Mouse (Mus musculus): ENCODE data around the gene Dnmbp. TPM values are rescaled to one million over a fixed set of nuclear protein-coding genes. Genes with fewer than 3 reads are reported as not detected.

The Dnmbp gene
- polyA plus RNA-seq, 2 experiments from 2014 or later = 5.9 to 7.9 TPM

DNA sequence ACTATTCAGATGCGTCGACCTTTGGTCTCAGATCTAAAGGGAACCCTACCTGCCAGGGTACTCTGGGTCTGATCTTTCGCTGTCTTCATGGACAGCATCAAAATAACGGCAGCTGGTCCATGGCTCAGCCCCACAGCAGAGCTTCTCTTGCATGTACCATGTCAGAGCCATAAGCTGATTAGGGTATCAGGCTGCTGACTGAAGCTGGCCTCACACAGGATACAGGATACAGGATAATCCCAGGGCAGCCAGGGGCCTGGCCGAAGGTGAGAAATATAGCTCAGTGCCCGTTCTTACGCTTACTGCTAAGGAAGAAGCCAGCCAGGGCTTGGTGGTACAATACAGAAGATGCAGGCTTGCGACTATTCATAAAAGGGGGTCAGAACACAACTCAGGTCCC is 4.6 kb upstream of the Dnmbp start:
- ATAC-seq = no peak

DNA sequence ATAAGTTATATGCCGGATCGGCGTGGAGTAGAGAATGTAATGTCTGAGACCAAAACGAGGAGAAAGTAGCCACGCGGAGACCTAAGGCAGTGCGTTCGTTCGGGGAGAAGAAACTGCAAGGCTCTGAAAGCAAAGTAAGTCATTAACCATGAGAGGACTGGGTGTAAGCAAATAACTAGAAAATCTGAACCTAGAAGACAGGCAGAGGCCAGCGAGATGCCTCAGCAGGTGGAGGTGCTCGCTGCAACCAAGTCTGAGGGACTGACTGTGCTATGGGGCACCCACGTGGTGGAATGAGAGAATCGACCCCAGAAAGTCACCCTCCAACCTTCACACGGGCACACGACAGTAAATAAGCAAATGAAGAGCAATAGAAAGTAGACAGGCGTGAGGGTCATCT is 3.1 kb upstream of the Dnmbp start:
- no peak for ATAC-seq

DNA sequence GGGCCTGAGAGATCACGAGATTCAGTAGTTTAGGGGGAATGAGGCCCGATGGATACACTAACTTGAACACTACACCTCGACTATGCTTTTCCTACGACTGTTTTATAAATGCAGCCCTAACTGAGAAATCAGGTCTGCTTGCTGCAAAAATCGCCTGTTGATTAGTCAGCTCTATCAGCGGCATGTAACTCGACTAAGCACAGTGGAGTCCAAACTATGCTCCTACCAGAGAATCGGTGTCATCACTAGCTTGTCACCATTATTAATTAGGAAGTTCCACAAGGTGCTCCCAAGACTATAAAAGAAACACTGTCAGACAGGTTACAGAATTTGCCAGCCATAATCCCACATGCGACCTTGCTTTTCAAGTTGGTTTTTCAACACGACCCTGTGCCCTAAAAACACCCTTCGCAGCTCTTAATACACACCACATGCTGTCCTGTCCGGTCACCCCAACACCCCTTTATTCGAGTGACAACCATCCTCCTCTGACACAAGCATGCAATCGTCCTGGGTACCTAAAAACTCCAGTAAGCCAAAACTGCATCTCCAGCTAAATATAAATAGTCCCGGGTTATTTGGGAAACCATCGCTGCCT is 721 bp downstream of the Dnmbp start:
- no peak for ATAC-seq

DNA sequence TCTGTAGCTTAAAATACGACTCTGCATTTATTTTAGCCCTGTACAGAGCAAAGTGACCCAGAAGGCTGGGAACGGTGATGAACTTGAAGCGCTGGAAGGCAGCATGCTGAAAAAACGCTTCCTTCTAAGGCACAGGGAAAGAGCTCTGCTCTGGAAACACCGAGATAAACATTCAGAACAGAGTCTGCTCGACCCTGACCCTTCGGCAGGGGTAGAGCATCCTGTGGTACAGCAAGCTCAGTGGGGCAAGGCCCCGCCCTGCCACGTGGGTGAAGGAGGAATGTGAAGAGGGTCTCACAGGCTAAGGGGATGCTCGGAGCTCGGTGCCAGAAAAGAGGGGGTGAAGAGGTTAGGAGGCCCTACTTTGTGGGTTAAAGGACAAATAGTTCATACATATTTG is 1.6 kb downstream of the Dnmbp start:
- ATAC-seq = no peak

DNA sequence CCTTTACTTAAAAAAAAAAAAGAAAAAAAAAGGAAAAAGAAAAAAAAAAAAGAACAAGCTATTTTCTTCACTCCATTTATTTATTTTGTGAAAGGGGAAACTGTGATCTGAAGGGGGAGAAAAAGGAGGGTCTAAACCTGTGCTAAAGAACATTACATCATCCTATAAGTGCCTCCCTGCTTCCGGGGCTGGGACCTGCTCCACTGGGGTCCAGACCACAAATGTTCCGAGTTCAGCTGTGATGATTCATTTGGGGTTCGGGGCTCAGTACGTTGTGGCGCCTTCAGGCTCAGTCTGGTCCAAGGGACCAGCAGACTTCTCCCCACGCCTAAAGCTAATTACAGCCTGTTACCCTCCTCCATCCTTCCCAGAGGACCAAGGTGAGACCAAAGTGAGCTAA is 9.1 kb downstream of the Dnmbp start:
- ATAC-seq = no peak

DNA sequence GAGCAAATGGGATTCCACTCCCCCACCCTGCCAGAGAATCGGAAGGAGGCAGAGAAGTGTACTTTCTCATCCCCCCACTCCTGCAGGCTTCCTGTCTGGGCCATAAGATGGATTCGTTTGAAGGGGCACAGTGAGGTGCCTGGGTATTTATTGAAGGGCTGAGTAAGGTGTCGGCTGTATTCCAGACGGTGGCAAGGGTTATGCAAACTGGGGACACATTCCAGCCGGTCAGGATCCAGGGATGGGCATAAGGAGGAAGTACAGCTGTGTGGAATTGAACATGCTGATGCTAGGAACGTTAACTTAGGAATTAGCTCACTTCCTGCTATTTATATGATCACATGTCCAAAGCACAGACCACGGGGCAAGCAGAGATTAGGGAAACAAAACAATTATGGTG is 9.6 kb downstream of the Dnmbp start:
- no peak for ATAC-seq

DNA sequence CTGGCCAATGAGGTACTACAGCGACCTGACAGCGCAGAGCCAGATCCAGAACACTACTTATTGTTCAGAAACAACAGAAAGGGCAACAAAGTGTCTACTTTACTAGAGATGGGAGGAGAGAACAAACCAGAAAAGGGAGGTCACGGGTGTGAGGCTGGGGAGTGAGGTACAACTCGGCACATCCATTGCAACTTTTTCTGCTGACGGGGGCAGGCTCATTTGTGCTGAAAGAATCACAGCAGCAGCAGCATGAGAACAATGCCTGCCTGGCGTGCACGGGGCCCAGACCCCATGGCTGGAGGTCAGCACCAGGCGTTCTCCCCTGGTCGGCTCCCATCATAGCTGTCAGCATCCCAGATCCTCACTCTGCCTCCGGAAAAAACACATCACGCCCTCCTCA is 10.1 kb downstream of the Dnmbp start:
- ATAC-seq = no peak

DNA sequence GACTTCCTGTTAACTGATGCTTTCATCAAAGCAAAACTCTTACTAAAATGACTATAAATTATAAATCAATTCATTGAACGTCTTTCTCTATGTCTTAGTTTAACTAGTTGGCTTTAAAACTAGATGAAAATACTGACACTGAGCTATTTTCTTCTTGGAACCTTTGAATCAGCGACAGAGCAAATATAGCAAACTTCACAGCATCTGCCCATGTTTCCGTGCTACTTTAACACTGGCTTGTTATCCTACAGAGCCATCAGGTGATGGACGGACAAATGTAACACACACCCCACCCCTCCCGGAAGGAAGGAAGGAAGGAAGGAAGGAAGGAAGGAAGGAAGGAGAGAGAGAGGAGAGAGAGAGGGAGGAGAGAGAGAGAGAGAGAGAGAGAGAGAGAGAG is 12.0 kb downstream of the Dnmbp start:
- ATAC-seq = no peak

DNA sequence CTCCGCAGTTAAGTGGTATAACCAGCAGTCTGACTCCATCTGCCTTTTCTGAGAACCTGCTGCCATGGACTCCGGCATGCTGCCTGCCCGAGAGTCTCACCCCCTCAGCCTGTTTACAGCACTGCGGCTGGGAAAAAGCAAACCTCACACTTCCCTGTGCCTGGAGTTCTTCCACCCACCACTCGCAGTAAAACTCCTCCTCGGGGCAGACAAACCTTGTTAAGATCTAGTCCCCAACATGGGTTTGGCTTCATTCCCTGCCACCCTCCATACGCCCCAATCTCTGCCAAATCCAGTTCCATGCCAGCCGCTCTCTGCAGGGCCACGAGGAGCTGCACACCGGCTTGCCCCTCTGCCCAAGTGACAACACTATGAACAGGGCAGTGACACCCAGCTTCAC is 12.9 kb downstream of the Dnmbp start:
- ATAC-seq = no peak

DNA sequence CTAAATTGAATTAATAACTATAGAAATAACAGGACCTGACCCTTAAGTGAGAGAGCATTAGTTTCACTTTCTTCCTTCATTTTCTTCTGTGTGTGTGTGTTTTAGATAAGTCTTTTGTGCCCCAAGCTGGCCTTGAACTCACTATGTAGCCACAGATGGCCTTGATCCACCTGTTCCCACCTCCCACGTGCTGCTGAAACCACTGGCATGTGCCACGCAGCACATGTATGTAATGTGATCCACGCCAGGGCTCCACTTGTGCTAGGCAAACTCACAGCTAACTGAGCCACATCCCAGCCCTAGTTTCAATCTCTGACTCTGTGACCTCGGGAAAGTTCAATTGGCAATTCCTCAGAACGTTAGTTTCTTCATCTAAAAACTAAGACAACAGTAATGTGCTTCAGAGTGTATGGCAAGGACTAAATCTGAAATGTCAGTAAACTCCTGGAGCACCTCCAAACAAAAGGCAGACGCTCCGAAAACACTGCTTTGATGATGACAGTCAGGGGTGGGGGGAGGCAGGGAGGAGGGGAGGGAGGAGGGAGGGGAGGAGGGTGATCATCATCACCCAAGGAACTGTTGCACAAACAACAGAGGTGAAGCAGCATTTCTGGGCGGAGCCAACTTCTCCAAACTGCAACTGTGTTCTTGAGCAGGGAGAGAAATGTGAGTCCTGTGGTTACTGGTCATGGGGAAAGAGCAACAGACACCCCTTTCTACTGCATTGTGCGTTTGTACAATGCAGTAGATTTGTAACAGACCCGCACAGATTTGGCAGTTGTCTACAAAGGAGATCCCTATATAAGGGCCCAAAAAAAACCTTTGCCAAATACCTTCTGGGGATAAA is 13.6 kb downstream of the Dnmbp start:
- ATAC-seq = no peak

DNA sequence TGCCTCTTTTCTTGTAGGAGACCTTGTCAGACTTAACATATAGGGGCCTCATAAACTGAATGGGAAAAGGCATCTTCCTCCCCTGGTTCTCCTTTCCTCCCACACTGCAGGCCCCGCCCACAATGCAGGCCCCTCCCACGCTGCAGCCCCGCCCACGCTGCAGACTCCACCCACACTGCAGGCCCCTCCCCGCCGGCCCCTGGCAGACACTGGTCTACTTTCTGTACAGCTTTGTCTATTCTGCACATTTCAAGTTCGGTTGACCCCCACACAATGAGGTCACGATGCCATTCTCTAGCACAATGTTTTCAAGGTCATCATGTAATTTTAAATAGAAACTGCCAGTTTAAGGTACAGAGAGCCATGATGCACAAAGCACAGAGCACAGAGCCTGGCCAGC is 15.6 kb downstream of the Dnmbp start:
- ATAC-seq = no peak

DNA sequence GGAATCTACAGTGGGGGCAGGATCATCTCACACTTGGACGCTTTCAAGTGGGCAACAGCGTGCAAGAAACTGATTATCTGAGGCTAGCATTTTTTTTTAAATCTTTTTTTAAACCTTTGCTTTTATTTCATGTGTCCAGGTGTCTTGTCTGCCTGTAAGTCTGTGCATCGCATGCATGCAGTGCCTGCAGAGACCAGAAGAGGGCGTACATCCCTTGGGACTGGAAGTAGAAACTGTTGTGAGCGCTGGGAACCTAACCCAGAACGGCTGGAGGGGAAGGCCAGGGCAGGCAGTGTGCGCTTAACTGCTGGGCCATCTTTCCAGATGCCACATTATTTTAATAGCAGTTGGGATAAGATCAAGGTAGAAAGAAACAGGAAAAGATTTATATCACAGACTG is 17.0 kb downstream of the Dnmbp start:
- no peak for ATAC-seq

DNA sequence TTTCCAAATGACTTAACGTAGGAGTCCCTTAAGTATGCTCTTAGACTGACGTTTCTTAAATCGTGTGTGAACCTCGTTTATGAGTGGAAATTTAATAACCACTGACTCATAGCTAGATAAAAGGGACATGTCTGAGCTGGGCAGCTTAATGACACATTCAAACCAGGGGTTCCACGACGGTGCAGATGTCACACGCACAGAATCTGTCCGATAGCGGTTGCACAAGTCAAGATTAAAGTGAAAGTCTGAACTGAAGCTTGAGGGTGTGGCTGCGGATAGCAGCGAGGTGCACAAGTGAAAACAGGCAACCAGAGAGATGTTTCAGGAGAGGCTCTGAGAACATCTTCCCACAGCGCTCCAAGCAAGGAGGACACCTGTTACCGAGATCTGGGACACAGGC is 18.6 kb downstream of the Dnmbp start:
- peak; percentile 66 for ATAC-seq

DNA sequence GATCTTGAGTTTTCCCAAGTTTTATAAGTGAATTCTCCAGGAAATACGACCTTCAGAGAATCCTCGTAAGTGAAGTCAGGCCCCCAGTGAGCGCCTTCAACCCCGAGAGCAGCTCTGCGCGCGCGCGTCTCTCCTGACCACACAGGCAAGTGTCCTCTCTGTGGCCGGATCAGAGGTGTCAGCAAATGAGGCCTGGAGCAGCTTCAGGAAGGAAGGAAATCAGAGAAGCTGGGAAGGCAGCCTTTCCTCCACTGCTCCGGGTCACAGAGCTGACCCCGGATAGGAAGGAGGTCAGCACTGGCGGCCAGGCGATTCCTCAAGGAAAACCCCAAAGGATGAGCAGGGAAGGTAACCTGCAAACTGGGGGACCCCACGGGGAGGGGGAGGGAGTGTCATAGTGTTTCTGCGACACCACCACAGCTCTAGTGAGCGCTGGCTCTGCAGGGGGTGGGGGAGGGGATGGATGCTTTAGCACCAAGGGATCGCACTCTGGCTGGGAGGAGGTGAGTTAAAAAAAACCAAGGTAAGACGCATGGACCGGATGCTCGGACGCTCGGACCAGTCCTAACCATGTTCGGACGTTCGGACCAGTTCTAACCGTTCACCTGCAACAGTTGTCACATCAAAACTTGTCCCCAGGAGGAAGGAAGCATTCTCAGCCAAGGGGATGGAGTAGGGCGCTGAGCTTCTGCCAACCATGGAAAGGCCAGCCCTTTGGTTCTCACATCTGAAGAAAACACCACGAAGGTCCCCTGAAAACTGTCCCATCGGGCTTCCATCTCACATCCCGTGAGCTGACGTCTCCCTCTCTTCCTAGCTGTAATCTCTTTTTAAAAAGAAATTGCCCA is 19.3 kb downstream of the Dnmbp start:
- ATAC-seq = no peak

DNA sequence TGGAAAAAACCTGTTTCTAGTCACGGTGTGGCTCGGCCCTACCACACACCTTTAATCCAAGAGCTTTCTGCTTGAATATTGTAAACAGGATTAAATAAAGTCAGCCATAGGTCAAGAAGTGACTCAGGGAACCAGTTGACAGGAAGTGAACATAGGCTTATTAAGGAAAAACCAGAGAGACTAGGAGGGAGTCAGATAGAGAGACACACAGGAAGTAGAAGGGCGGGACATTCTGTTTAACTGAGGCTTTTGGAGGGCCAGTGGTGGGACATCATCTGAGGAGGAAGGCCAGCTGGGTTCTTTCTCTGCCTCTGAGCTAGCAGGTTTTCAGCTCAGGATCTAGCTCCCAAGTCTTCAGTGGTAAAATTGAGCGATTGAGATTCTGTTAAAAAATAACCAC is 20.1 kb downstream of the Dnmbp start:
- no peak for ATAC-seq

DNA sequence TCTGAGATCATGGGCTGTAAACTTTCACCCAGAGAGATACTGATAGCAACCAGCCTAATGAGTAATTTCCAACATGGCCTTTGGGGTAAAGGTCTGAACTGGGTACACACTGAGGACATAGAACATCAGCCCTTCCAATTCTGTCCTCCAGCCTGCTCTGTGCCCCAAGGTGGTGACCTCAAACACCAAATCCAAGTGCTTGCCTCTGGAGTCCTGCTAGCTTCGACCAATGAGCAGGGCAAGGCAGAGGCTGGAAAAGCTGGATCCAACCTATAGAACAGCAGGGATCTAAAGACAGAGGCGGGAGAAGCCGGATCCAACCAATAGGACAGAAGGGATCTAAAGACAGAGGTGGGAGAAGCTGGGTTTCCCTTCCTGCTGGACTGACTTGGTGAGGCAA is 21.2 kb downstream of the Dnmbp start:
- ATAC-seq = no peak

DNA sequence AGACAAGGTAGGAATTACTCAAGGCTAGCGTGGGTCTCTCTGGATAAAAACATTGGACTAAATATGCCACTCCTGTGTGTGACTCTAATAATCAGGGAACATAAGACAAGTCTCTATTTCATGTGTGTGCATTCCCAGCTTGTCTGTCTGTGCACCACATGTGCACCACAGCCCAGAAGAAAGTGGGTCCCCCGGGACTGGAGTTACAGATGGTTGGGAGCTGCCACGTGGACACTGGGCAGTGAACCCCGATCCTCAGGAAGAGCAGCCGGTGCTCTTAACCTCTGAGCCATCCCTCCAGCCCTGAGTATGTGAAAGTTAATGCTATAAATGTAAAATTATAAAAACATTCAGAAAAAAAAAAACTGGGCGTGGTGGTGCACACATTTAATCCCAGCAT is 22.2 kb downstream of the Dnmbp start:
- ATAC-seq = no peak

DNA sequence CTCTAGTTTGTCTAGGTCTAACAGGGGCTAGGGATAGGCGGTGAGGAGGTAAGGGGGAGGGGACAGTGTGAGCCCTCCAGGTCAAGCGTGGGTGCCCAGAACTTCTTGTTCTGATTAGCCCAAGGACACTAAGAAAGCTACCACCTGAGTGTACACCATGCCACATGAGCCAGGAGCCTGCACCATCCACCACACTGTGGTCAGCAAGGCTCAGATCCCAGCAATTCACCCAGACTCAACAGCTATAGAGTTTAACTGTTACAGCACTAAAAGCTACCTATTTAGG is 22.6 kb downstream of the Dnmbp start:
- ATAC-seq = no peak

DNA sequence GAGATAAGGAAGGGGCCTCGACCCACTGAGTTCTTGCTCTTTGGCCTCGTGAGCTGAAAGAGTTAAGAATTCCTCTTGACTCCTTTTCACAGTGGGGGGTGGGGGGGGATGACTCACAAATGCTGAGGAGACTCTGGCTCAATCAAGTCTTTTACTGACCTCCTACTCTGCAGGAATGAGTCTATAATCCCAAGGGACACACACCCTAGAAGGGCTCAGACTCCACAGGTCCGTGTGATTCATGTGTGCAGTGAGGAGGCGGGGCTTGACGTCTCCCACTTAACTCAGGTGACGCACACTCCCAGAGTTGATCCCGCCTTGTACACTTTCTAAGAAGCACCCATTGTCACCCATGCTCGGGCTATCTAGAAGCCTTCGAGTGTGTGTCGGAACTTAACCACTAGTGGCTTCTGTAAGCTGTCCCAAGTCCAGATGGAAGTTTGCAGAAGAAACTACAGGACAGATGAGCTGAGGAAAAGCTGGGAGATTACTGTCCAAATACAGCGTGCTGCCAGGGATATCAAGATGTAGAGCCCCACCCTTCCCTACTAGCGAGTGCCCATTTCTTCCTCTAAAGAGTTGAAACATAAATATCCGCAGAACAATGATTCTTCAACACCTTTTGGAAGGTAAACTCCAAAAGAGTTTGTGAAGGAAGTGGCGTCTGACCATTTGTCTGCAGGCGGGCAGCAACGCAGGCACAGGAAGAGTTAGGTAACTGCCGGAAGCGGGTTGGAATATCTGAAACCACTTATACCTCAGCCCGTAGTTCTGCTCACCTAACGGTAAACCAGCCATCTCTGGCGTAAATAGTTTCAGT is 23.2 kb downstream of the Dnmbp start:
- peak; percentile 82 for ATAC-seq

DNA sequence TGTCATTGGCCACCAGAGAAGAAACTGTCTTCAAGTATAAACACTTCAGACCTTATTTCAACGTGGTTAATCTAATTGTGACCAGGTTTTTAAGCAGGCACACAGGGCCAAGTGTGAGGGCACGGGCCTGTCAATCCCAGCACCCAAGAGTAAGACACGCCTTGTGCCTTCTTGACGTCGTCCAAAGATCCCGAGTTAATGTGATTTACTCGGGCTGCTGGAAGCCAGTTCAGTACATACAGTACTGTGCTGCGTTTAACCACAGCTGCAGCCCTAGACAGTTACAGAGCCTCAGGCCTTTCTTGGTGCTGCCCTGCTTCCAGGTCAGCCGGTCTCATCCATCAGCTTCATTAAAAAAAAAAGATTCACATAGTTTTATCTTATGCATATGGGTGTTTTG is 24.6 kb downstream of the Dnmbp start:
- no peak for ATAC-seq

DNA sequence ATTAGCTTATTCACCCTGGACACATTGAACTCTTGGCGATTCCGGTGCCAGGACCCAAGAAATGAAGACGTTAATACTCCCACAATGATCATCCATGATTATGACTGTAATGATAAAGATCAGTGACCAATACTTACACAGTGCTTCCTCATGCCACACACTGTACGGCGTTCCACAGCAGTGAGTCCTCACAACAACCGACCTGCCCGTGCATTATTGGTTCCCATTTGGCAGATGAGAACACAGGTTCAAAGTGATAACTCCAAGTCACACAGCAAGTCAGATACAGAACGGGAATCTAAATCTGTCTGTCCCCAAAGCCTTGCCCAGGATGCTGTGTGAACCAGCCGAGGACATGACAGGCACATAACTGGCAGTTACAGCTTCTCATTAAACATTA is 25.0 kb downstream of the Dnmbp start:
- ATAC-seq = no peak

DNA sequence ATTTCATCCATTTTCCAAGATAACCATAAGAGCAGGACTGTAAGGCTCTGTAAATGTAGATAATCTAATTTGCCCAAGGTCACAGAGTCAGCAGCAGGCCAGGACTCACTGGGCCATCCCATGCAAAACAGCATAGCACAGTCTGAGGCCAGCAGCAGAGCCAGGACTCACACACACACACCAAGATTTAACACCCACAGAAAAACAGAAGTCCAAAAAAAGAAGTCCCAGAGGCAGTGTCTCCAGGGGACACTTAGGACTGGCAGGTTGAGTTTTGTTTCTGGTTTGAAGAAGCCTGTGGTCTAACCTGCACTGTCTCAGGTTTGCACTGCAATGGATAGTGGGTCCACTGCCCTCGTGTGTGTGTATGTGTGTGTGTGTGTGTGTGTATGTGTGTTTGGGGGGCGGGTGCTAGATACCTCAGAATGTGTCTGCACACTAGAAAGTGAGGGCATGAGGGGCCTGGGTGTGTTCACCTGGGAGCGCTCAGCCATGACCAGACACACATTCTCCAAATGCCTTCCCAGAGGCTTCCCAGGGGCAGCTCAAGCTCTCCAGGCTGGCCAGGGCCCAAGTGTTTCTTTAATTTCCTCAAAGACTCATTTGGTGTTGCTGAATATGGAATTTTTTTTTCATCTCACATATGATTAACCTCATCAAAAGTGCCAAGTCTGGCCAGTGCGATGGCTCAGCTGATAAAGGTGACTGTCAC is 27.1 kb downstream of the Dnmbp start:
- ATAC-seq = no peak
